Mouse (Mus musculus) liver, adult 2 months (tissue): ENCODE results near the gene Tctn3.

Source experiments
- CTCF ChIP-seq: fragments of 200-500 bp; IDR thresholded peaks from 2 replicates; pipeline ENCODE4 v1.5.1; 2011; ENCODE audit warnings: low read depth, low read length, control low read depth
- POLR2A ChIP-seq: fragments of 200-500 bp; IDR thresholded peaks from 2 replicates; pipeline ENCODE4 v1.6.1; 2011; ENCODE audit warnings: low read length, control low read depth; ENCODE audit not compliant: insufficient read depth; ENCODE audit errors: extremely low read depth

DNA sequence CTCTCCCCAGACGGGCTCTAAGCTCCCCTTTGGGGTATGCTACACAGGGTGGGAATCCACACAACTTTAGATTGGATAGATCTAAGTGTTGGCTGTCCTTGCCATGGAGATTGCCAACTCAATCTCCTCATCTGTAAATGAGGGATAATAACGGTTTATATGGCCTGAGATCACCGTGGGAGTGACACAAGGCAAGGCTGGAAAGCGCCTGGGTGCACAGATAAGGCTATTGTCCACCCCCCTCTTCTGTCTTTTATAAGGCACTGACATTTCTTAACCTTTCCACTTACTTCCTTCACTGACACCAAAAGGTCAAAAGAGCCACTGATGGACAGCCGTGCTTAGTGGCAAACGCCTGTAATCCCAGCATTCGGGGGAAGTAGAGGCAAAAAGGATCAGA, 25.1 kb downstream of the Tctn3 start:
- no peak for TF ChIP-seq POLR2A
- no peak for TF ChIP-seq CTCF
